Mouse (Mus musculus) mature B cell (primary cell): ENCODE results near the gene Eci1.
"Not testable (repeated sequence)": the region's sequence is repeated elsewhere in the genome, so short reads cannot be mapped to it uniquely, and the experiment has no call there.

Experiments used
- in situ Hi-C: fragments of 300-500 bp; cut with MboI; formaldehyde crosslinking; loops from 2 replicates; pipeline ENCODE4 v1.14.3; 2019

The Eci1 gene

DNA sequence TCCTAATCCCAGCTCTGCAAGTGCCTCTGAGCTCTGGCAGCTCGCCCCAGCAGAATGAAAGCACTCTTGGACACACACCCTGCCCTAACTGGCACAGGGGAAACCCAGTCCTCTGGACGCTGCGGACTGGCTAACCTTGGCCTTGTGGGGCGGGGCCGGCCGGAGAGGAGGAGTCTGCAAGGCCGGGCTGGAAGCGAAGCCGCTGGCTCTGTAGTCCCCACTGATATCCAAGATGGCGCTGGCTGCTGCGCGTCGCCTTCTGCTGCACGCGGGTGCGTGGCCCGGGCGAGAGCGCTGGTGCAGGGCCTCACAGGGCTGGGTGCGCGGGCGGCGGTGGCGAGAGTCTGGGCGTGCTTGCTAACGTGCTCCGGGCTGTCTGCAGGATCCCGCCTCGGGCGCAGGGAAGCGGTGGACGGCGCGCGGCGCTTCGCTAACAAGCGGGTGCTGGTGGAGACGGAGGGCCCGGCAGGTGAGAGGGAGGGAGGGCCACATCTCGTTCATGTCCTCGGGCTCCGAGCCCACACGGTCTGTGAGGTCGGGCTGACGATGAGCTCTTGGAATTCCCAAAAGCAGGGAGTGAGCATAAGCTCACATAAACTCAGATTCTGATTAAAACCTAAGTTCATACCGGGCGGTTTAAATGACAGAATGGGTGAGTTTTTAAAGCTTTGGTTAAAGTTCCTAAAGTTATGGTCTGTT, at the start of gene Eci1:
TSS of gene Eci1 (plus strand) at position 171 of the 699 bp plus-strand sequence.
- in situ Hi-C loops = no loop called here

DNA sequence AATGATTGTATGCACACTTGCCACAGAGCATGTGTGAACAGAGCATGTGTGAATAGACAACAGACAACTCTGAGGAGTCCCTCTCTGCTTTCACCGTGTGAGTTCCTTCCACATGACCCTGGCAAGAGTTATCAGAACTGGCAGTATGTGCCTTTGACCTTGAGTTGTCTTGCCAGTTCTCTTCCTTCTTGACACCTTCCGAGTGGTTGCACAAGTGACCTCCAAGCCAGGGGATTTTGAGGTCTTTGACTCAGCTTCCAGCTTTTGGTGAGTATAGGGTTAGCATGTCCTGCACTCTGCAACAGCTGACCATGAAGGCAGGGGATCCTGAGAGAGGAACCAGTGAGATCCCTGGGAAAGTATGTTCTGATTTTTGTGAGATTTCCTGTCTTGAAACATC, 47.9 kb upstream of the Eci1 start:
- in situ Hi-C loops = no loop called here

DNA sequence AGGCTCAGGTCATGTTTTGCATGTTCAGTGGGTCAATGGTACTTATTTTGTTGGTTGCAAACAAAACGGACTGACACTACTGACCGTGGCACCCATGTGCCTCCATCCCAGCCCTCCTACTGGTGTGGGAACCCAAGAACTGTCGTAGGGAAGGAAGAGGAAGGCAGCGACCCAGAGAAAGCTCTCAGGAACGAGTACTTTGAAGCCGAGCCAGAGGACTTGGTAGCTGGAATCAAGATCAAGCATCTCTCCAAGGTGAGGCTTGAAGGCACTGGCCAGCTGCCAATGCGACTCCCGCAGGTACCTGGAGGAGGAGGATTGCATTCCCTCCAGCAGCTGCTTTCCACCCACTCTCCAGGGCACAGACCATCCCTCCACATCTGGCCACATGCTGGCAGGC, 42.7 kb upstream of the Eci1 start:
- in situ Hi-C loops = no loop called here

DNA sequence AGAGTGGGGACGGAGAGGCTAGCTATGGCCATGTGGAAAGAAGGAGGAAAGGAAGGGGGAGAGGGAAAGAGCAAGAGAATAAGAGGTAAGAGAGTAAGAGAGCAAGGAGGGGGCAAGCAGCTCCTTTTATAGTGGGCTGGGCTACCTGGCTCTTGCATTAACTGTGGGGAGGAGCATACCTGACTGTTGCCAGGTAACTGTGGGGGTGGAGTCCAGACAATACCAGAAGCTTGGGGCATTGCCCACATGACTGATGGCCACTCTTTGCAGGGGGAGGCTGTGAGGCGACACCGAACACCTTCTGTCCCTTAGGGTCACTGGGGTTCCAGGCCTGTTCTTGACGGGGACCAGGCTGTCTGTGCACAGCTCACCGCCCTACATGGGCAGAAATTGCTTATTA, 37.7 kb upstream of the Eci1 start:
- in situ Hi-C loops = no loop called here

DNA sequence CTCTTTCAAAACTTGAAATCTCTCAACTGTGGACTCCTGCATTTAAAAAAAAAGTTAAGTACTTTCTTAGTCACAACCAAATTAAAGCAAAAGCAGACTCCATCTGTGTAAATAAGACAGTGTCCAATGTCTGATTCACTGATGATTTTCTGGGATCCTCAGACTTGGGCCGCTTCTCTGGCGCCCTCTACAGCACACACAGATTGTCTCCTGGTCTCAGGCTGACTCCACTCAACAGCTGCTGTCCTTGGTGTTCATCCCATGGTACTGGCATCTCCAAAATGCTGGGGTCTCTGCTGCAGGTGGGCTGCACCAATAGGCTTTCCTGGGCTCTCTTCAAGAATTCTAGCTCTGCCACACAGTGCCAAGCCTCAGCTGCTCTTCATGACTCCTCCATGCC, 36.6 kb upstream of the Eci1 start:
- in situ Hi-C loops = no loop called here

DNA sequence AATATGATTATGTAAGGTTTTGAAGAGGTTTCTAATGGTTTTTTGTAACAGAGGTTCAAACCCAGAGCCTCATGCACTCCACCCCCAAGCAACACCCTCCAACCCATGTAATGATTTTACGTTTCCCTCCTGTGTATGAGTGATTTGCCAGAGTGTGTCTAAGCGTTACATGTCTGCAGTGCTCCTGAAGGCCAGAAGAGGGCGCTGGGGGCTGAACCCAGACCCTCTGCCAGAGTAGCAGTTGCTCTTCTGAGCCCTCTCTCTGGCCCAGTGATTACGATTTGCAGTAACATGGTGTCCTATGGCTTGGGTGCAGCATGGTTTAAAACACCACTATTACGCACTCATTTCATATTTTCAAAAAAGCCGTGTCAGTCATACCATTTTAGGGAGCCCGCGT, 35.3 kb upstream of the Eci1 start:
- in situ Hi-C loops = no loop called here

DNA sequence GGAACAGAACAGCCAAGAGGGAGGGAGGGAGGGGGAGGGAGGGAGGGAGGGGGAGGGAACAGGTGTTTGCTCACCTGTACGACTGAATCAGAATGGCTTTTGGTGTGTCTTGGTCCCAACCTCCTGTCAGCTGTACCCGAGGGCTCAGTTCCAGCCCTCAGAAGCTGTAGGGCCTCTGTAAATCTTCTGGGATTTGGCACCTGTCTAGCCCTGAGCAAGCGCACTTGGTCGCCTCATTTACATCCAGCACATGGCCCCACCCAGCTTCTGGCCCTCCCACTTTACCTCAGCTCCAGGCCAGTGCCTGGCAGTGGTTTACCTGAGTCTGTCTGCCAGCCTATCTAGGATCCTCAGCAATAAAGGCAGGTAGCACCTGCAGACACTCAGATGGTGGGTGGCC, 32.9 kb upstream of the Eci1 start:
- in situ Hi-C loops = no loop called here

DNA sequence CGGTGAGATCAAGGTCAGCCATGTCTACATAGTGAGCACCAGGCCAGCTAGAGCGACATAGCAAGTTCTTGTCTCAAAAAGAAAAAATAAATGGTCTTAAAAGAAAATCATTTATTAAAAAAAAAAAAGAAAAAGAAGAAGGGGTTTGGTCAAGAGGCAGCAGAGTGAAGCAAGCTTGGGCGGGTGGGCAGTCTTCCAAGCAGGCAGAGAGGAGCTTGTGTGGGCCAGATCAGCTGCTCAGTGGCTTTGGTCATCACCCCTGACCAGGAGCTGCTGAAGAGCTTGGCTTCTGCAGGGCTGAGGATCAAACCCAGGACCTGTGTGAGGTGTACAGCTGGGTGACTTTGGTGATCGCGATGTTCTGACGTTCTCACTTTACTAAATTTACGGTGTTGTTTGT, 32.0 kb upstream of the Eci1 start:
- in situ Hi-C loops = no loop called here

DNA sequence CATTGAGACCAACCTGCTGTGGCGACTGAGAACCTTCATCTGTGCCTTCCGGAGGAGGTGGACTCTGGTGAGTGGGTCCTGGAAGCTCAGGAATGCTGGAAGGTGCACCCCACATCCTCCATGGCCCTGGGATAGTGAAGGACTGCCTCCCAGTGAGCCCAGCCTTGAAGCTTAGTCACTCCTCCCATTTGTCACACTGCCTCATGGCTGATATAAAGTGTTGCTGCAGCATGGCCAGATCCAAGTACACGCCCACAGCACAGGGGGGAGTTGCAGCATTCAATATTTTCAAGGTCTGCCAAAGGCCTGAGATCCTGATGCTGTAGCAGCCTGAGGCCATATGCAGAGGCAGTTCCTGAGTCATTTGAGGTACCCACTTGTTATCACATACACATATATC, 24.1 kb upstream of the Eci1 start:
- in situ Hi-C loops = no loop called here

DNA sequence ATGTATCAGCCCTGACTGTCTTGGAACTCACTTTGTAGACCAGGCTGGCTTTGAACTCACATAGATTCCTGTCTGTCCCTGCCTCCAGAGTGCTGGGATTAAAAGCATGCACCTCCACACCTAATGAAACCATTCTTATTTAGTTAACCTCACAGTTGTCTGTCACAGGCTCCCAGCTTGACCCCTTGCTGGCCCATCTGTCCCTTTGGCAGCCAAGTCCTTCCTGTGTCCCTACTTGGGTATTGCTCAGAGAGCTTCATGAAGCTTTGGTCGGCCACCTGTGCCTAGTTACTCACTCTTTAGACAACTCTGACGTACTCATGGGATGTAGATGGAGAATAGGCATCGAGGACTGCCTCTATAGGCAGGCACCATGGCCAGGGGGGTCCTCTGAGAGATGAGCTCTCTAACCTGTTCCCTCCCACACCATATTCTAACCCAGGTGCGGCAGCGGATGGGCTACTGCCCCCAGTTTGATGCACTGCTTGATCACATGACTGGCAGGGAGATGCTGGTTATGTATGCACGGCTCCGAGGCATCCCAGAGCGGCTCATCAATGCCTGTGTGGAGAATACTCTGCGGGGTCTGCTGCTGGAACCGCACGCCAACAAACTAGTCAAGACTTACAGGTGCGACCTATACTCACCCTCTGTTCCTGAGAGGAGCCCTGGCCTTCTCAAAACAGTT, 19.2 kb upstream of the Eci1 start:
- in situ Hi-C loops = no loop called here

DNA sequence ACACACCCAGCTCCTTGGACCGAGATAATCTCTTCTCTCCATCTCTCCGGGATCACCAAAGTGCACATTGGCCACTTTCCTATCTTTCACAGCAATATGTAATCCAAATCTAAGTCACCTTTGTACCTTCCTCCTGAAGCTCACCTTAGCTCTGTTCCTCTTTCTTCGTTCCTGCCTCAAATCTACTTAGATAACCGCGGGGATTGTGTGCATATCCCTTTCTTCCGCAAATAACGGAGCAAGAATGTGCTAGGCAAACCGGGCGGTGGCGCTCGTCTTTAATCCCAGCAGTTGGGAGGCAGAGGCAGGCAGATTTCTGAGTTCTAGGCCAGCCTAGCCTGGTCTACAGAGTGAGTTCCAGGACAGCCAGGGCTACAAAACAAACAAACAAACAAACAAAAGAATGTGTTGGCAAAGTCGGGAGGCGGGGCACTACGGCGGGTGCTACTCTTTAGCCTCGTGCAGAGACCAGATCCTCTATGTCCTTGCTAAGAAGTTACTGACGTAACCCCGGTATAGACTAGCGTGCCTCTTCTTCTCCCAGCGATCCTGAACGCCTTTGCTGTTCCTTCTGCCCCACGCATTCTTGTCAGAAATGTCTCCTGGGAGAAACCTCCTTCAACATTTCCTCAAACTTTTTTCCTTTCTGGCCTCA, 12.8 kb upstream of the Eci1 start:
- in situ Hi-C loops = no loop called here

DNA sequence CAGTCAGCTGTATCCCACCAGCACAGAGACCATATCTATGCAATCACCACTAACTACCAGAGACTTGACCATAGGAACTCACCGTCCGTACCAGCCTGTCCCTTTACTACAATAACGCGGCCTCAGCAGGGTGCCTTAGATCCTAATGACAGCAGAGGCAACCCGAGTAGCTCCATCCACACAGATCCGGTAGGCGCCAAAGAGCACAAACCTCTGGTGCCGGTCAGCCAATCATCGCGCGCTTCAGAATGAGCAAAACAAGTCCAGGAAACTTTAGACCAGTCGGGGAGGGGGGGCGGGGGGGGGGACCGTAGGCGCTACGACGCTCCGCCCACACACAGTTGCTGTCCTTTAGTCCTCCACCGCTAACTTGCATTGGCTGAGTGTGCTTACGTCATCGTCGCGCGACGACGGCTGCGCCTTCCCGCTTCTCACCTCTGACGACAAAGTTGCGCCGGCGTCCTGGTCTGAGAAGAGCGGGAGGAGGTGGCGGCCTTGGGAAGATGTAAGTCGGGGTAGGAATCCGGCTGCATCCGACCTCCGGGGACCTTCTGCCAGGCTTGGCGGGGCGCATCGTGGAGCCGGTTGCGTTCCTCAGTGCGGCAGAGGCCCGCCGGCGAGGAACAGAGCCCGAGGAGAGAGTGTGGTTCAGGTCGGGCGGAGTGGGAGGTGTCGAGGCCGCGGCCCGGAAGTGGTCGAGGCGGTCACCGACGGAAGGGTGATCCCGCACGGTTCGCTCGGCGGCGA, 12.0 kb upstream of the Eci1 start, which contains the start of gene Rnps1:
TSS of gene Rnps1 (plus strand) at position 336 of the 747 bp plus-strand sequence.
- in situ Hi-C loops = no loop called here

DNA sequence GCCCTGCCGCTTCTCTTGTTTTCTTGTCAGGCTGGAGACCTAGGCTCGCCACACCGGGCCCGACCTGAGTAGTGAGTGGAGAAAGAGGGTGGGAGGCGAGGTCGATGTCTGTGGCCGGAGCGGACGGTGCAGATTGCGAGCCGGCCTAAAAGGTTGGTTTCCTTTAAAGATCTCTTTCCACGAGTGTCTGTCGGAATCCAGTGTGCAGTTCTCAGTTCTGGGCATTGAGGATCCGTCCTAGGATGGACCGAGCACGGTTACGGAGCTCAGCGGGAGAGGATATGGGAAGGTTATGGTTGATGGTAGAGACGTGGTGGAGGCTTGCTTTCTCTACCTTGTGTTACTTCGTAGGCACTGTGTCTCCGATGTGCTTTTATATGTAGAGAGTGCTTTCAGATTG, 11.4 kb upstream of the Eci1 start:
- in situ Hi-C loops = no loop called here

DNA sequence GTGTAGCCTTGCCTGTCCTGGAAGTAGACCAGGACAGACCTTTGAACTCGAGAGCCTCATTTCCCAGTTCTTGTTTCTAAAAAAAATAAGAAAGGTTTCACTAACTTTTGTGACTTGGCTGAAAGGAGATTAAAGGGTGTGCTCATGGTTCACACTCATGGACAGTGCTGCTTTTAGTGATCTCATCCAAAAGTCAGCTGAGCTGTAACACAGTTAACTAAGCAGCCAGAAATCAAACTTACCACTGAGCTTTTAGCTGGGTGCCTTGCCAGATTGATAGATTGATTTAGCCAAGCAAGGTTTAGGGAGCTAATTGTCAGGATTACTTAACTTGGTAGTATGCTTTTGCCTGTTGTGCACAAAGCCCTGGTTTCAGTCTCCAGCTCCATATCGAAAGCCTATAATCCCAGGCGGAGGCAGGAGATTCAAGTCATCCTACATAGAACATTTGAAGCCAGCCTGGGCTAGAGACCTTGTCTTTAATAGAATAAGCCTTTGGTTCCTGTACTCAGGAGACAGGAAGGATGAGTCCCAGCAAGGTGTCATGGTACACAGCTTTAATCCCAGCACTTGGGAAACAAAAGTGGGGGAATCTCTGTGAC, 10.3 kb upstream of the Eci1 start:
- in situ Hi-C loops = no loop called here

DNA sequence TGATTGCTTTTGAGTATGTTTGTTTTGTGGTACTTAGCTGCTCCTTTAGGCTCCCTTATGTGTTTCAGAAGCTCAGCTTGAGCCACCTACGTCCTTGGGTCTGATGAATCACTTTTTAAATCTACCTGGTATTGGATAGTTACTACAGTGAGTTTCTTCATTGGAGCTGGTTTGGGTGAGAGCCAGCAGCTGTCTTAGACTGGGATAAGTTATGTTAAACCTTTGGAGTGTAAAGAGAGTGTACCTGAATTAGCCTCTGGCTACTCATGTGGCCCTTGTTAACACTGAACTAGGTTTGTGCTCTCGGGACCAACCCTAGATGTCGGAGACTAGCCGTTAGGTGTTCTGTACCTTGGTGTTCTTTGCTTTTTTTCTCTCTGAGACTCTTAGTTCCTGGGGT, 3.3 kb upstream of the Eci1 start:
- in situ Hi-C loops = no loop called here

DNA sequence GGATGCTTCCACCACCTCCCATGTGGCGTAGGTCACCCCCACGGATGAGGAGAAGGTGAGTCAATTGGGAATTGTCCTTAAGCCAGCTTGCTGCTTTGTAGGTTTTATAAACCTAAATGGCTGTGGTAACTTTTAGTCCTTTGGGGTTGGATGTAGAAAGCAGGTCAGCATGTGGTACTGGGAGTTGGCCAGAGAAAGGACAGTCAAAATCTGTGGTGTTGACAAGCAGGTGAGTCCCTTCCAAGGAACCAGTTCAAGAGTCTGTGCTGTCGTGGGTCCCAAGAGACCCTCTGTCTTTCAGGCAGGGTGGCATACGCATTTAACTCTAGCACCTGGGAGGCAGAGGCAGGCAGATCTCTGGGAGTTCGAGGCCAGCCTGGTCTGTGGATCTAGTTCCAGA, 2.0 kb upstream of the Eci1 start:
- in situ Hi-C loops = no loop called here

DNA sequence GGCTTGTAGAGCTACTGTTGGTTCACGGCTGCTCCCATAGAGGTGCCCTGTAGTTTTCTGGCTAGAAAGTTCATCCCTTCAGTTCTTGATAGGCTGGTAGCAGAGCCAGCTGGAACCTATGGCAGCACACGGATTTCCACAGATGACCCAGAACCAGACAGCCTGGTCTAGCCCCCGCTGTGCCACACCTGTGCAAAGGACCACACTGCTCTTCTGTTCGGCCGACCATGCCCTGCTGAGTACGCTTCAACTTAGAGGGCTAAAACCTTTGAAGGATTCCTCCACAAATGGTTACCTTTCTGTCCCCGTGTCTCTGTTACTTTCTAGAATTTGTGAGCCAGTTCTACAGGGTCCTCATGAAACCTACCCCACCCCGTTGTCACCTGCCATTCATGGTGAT, 1.1 kb upstream of the Eci1 start:
- in situ Hi-C loops = not testable (repeated sequence)

DNA sequence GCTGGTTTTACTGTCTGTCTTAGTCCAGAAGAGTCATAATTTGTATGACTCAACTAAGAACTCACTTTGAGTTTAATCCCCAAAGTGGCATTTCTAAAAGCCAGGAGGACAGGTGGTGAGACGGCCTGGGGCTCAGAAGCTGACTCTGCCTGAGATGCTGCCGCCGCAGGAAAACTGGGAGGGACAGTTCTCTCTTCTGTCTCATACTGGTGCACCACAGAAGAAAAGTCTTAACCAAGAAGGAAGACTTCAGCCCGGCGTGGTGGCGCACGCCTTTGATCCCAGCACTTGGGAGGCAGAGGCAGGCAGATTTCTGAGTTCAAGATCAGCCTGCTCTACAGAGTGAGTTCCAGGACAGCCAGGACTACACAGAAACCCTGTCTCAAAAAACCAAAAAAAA, 536 bp upstream of the Eci1 start:
- in situ Hi-C loops = no loop called here

DNA sequence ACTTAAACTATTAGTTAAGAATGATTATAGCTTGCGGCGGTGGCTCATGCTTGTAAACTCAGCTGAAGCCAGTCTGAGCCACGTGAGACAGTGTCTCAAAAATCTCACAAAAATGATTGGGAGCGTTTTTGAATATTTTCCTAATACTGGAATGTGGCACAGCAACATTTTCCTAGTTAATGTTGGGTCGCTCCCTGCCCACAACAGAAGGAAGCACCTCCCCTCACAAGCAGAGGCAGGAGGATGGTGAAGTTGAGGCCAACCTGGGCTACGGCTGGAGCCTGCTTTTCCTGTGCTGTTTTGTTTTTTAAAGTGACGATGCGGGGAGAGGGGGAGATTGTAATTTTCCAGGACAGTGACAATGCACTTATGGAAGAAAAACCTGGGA, 723 bp downstream of the Eci1 start:
- in situ Hi-C loops = no loop called here

DNA sequence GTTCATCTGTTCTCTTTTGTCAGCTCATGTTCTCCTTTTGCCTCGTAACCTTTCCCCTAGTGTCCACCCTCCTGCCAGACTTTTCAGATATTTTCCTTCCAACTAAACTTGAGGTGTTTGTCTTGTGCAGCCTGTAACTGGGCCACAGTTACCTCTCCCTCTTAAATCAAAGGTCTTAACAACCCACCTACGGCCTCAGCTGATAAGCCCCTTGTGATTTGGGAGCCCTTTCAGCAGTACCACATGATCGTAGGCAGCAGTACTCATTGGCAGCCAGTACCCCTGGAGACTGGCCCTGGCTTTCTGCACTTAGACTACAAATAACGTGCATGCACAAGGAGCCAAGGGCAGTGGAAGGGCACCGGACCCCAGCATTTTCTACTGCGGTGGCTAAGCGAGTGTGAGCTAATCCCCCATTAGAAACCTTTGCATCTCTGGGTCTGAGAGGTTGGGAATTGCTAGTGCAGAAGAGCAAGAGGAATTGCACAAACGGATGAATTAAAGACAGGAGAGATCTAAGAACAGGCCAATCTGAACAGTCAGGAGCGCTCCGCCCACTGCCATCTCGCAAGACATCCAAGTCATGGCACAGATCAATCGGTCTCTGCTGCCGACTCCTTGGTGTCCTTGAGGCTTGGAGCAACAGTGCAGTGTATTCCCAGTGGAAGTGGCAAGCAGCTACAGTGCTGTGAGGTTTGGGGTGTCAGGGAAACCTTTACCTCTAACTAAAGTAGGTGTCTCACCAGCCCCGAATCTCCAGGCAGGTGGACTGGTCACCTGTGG, 3.0 kb downstream of the Eci1 start:
- in situ Hi-C loops = no loop called here

DNA sequence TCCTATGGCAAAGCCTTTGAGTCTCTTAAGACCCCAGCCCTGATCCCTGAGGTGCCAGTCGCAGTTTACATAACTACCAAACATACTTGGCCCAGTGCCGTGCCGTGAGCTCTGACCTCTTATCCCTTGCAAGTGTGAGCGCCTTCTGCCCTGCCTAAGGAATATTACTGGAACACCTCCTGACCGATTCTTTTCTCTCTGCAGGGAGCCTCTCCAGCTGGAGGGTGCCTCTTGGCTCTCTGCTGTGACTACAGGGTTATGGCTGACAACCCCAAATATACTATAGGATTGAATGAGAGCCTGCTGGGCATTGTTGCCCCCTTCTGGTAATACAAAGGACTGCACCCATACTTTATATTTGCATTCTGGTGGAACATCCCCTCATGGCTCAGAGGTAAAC, 10.6 kb downstream of the Eci1 start:
- in situ Hi-C loops = no loop called here
